Mouse (Mus musculus) CH12F3 (cell line): Measurements from ENCODE around the gene Zbtb7b.

Experiments
- in situ Hi-C: fragments of 300-500 bp; cut with MboI; formaldehyde crosslinking; loops from 2 replicates; pipeline ENCODE4 v1.14.3; 2020; ENCODE audit warnings: low sequenced_read_pairs

The Zbtb7b gene

DNA sequence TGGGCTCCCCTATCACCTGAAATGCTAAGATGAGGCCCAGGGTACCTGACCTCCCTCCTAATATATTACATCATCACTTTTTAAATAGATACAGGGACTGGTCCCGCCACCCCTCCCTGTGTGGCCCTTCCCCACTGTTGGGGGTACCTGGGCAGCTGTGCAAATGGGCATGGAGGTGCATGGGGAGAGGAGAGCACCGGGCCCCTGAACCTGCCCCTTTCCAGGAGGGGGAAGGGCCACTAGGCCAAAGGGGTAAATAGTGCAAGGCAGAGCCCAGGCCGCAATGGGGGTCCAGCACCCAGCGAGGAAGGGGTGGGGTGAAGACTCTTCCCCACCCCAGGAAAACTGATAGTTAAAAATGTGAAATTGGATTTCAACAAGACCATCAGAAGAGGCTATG, 16.7 kb downstream of the Zbtb7b start:
- in situ Hi-C loops = no loop called here

GRCm38 (mm10) chr3:89373581-89374231, 20.9 kb downstream of the Zbtb7b start:
- in situ Hi-C loops = no loop called here

DNA sequence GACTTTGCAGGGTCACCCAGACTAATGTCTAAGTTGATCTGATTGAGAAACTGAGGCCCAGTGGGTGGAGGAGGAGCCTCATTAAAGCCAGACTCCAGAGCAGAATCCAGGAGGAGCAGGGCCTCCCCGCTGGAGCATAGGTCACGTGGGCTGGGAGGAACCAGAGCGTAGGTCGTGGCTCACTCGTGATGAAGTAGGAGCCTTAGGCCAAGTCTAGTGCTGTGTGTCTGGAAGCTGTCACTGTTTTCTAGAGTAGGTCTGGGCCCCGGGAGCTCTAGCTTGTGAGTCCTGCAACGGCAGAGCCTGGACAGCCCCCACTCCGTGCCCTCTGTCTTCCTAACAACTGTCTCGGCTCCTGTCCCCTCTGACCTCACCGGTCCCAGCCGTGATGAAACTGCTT, 27.2 kb downstream of the Zbtb7b start:
- in situ Hi-C loops = no loop called here

GRCm38 (mm10) chr3:89365486-89366414, 28.8 kb downstream of the Zbtb7b start:
- in situ Hi-C loops = no loop called here

GRCm38 (mm10) chr3:89365153-89365485, 29.5 kb downstream of the Zbtb7b start, which contains the start of gene Dcst1:
TSS of gene Dcst1 (minus strand) at chr3:89365253.
- in situ Hi-C loops = no loop called here

DNA sequence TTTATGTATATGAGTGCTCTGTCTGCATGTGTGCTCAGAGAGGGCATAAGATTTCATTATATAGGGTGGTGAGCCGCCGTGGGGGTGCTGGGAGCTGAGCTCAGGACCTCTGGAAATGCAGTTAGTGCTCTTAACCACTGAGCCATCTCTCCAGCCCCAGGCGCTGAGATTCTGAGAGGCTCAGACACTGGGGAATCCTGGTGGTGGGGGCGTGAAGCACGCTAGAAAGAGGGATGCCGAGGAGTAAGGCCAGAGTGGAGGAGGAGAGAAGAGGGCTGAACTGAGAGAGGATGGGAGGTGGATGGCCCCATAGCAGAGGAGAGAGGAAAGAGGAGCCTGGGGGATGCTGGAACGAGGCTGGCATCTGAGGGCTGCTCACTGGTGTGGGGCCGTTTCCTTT, 29.9 kb downstream of the Zbtb7b start:
- in situ Hi-C loops = no loop called here

GRCm38 (mm10) chr3:89361675-89362074, 32.9 kb downstream of the Zbtb7b start, which contains the start of gene Dcst2:
TSS of gene Dcst2 (plus strand) at chr3:89361975.
- in situ Hi-C loops = no loop called here

GRCm38 (mm10) chr3:89360237-89360636, 34.3 kb downstream of the Zbtb7b start:
- in situ Hi-C loops = no loop called here

- in situ Hi-C loops = no loop called here
These were observed 34.9 kb downstream of the Zbtb7b start for GRCm38 (mm10) chr3:89359630-89360029.

- in situ Hi-C loops = no loop called here
These were observed 38.5 kb downstream of the Zbtb7b start for GRCm38 (mm10) chr3:89356029-89356428.

DNA sequence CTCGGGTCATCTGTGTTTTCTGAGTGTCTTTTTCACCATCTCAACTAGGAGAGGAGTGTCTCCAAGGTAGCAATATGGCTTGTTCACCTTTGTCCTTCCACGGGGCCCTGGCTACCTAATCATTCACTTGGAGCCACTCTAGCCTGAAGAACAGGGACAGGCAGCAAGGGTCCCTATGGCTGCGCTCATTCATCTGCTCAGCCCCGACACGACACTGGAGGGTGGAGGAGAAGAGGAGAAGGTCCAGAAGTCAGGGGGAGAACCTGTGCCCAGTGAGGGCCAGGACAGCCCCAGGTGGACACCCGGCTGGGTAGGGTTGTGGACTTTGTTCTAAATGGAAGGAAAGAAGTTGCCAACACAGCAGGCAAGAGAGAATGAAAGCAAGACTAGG, 39.1 kb downstream of the Zbtb7b start:
- in situ Hi-C loops = no loop called here

- in situ Hi-C loops = no loop called here
These were observed 39.6 kb downstream of the Zbtb7b start for GRCm38 (mm10) chr3:89354816-89355511.

- in situ Hi-C loops = no loop called here
These were observed 43.3 kb downstream of the Zbtb7b start for GRCm38 (mm10) chr3:89351271-89351670.

DNA sequence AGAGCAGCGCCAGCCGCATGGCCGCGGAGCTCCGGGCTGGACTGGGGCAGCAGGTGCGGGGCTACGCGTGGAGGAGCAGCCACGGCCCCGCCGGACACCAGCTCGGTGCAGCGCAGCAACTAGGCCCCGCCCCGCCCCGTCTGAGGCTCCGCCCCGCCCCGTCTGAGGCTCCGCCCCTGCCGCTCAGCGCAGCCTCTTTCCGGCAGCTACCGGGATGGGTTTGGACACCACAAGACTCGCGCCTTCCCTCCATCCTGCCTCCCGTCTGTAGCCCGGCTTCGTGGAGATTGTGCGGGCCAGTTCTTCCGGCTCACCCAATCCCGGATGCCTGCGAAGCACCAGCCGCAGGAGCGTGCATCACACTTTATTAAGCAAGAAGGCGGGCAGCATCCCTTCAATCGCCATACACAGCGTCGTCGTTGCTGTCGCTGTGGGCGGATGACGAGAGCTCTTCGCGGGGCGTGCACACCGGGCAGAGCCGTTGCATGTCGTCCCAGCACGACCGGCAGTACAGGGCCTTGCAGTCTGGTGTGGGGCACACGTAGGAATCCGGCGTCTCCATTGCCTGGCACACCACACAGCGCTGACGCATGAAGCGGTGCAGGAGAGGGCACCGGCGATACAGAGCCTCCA, 44.6 kb downstream of the Zbtb7b start, which contains the start of gene Adam15:
TSS of gene Adam15 (minus strand) at position 128 of the 633 bp plus-strand sequence.
- in situ Hi-C loops = loop anchor here (10.0 kb wide), 1 partner anchor 135 kb away; no protein-coding TSS in a partner anchor

DNA sequence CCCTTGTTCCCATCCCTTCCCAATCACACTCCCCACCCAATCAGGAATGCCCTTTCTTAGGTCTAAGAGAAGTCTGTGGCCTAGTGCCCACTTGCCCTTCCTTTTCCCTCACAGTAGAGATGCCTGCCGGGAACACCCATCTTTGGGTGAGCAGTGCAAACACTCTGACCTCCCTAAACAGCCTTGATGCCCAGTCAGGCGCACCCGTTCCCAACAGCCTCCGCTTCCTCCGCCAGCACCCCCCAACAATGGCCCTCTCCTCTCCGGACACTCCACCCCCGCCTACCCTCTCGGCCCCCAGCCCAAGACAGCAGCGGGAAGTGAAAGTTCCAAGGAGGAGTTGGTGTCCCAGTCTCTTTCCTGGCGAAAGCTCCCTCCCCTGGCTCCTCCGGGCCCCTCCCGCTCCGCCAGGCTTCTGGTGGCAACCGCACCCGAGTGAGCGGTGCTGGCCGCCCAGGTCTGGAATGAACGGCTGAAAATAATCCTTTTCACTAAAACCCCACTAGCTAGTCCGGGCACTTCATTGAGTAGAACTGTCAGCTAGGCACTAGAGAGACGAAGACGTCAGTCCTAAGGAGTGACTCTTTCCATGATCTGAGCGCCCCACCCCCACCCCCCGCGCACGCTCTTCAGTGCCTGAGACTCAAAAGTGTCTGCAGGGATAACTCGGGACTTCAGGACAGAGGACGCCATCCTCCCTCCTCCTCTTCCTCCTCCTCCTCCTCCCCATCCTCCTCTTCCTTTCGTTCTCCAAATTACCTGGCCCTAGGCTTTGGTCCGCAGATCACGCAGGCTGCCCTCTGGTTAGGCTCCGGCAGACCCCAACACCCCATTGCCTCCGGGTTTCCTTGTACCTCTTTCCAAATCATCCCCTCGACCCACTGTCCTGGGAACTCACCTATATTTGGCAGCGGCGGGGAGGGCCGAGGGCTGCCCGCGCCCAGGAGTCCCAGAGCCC, 45.4 kb downstream of the Zbtb7b start:
- in situ Hi-C loops = loop anchor here (10.0 kb wide), 1 partner anchor 136 kb away; no protein-coding TSS in a partner anchor

- in situ Hi-C loops = loop anchor here (10.0 kb wide), 1 partner anchor 137 kb away; no protein-coding TSS in a partner anchor
These were observed 46.7 kb downstream of the Zbtb7b start for GRCm38 (mm10) chr3:89347916-89348315.

DNA sequence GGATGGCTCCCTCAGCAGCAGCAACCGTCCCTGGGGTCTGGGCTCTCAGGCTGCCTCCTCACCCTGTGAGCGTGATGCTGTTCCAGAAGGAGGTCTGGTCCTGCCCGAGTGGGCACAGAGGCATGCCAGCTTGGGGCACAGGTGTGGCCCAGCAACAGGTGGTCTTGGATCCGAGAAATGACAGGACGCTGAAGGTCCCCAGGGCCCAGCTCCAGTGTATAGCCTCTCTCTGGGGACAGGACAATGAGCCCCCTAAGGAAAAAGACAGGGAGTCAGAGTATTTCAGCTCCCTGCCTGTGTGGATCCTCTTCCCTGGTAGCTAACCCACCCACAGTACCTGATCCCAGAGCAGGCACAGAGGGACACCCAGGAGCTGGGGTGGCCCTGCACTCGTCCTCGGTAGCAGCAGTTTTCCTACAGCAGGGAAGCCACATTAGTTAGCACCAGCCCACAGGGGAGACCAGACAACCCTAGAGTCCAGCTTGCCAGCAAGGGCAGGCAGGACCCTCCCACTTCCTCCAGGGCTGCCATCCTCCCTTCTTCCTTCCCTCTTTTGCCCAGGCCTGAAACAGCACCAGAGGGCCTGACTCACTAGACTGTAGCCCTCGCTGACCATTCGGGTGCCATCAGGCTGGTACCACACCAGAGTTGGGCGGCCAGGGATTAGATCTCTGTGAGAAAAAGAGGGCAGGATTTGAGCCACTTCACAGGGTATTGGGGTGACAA, 47.6 kb downstream of the Zbtb7b start:
- in situ Hi-C loops = loop anchor here (10.0 kb wide), 1 partner anchor 138 kb away; no protein-coding TSS in a partner anchor

GRCm38 (mm10) chr3:89343279-89343678, 51.3 kb downstream of the Zbtb7b start:
- in situ Hi-C loops = loop anchor here (10.0 kb wide), 1 partner anchor 142 kb away; no protein-coding TSS in a partner anchor

DNA sequence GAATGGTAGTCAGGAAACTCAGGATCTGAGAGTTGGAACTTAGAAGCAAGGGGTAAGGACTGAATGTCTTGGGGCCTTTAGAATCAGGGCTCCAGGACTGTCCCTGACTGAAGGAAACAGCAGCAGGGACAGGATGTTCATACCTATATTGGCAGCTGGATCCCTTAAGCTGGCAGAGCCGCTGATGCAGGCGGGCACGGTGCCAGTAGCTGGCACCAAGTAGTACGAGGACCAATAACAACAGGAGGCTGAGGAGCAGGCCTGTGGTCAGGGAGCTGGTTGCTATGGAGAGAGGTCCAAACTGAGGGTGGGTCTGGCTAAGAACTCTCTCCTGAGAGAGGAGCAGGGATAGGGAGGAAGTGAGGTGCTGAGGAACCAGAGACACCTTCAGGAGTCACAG, 52.8 kb downstream of the Zbtb7b start:
- in situ Hi-C loops = loop anchor here (10.0 kb wide), 1 partner anchor 143 kb away; no protein-coding TSS in a partner anchor
